Mouse (Mus musculus) telencephalon, adult 2 months (tissue): ENCODE data around the gene Rasgef1c.
A peak's percentile ranks its signal among the peaks of the same experiment; 100 is the strongest.

Experiments used
- DNase-seq: peaks from one replicate; pipeline ENCODE4 v3.0.0-alpha.2; 2011; ENCODE audit warnings: low read depth, low spot score

Gene Rasgef1c

DNA sequence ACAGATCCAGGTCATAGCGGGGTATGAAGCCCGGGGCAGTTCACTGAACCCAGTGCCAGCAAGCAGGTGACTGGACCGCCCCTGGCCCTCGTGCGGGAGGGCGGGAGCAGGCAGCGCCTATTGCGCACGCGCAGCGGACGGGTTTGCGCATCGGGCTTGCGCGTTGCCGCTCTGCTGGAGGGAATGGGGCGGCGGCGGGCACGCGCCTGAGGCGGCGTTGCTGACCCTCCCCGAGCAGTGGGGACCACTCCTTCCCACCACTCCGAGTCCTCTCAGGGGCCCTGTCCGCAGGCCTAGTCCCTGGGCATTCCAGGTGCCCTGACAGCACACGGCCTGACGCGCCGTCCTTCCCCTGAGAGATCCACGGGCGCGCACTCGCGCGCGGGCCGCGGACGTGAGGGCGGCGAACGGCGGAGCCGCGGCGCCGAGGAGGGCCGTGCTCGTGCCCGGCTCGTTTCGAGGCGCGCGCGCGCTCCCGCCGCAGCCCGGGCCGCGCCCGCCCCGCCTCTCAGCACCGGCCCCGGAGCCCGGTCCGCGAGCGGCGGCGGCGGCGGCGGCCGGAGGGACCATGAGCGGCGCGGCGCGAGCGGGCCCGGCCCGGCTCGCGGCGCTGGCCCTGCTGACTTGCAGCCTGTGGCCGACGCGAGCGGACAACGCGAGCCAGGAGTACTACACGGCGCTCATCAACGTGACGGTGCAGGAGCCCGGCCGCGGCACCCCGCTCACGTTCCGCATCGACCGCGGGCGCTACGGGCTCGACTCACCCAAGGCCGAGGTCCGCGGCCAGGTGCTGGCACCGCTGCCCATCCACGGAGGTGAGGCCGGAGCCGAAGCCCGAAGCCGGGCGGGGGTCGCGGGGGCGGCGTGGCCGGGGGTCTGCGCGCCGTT, 123.4 kb downstream of the Rasgef1c start, which contains the start of gene Rnf130:
TSS of gene Rnf130 (plus strand) at position 514 of the 888 bp plus-strand sequence.
- peak; percentile 72 for DNase-seq

GRCm38 (mm10) chr11:50025721-50026520, 124.3 kb downstream of the Rasgef1c start:
- DNase-seq = no peak

DNA sequence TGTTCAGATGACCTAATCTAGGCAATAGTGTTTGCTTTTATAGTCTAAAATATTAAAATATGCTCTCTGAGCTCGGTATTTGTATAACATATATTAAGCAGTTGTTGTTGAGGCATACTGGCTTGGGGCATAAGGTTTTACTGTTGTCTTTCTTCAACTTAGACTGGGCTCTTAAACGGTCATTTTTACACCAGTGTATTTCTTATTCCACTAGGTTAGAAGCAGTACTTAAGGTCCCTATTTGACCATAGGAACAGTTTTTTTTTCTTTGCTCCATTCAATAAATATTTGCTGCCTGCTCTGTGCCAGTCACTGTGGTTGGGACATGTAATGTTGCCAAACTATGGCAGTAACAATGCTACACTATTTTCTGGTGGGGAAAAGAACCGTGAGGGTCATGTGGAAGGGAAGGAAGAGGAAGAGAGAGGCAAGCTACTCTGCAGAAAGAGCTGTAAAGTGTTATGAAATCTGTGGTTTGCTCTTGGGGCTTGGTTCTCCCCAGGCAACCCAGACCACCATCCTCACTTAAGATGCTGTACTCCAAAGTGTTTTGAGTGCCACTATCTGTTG, 125.0 kb downstream of the Rasgef1c start:
- no peak for DNase-seq

DNA sequence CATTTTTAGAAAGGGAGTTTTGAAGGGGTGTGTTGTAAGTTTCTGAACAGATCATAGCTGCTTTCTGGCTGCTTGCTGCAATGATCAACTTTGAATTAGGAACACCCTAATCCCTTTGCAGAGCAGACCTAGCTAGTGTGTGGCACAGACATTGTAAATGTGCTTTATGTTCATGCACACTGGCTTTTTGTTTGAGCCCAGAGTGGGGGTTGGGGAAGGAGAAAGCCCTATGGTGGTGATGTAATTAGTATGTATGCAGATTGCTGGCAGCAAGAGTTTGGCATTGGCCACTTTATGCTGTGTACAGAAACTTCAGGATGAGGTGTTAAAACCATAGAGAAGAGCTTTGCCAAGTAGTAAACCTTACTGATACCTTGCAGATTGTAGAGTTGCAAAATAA, 126.8 kb downstream of the Rasgef1c start:
- no peak for DNase-seq
